9 mouse cellular contexts compared by ENCODE assay signal in the genomic region with DNA sequence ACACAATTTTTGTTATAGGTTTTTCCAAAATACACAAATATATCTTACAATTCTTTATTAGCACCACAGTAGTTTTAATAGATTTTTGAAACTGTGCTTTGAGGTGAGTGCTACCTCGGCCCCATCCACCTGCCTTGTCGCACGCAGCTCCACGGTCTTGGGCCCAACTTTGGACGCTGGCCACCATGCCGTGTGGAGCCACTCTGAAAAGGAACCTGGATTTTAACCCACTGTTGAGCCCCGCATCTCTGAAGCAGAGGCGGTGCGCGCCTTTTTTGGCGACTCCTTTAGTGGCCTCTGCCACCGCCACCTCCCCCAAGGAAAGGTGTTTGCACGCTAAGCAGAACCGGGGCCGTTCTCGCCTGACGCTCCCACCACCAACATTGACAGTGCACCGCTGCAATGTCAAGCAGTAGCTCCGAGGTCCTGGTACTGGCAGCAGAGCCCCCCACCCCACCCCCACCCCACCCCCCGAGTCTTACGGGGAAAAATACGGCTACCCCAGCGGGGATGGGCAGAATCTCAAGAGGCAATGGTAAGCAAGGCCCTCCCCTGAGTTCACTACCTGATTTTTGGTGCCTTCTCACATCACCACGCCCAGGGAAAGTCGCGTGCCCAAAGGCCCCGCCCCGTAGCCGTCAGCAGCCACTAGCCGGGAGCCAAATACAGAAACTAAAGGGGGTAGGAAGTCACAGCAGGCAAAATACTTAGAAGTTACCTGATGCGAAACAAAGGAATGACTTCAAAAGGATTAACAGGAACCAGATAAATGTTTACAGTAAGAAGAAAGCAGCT. TPM values are rescaled to one million over a fixed set of nuclear protein-coding genes. Genes with fewer than 3 reads are reported as not detected.
DNase-seq lines count a peak whose midpoint lies in the region; ATAC-seq and TF ChIP-seq lines count a peak whose summit lies in the region.
"Had no signal": no experiment of that assay in that cellular context is flagged by ENCODE, and none has a peak within 500 bp of the region (broad histone marks: within the 10 kb centered on the region; RNA-seq: fewer than 3 reads in every experiment).

No protein-coding gene starts in this region.

- H3K27ac ChIP-seq in gastrocnemius, adult 2 months: no peak overlapping the region
- H3K27ac ChIP-seq in hindbrain, embryonic 12.5 days: no peak overlapping the region
- no peak overlapping the region for H3K27ac ChIP-seq in liver, embryonic 16.5 days (ENCODE audit: low read length)

- no peak for DNase-seq in gastrocnemius, adult 2 months
- no peak for DNase-seq in gastrocnemius, postnatal 10 days
- peak; percentile 60 for DNase-seq in embryo, embryonic 10 days (ENCODE audit: low spot score)
- peak; percentile 17 for DNase-seq in neural tube, embryonic 10.5 days (ENCODE audit: extremely low spot score, low spot score)
- no peak for DNase-seq in testis, postnatal 10 days (ENCODE audit: low spot score)
- DNase-seq in frontal cortex, postnatal 14 days (ENCODE audit: low spot score in 2 of 2): no peak

- H3K9me3 ChIP-seq in hindbrain, embryonic 12.5 days (replicated peaks): no peaks in the 10 kb centered on the region; the same call in 1 of the 2 replicates
- no peaks in the 10 kb centered on the region for H3K9me3 ChIP-seq in liver, embryonic 16.5 days (replicated peaks; ENCODE audit: control insufficient read depth, low read length)

- peak; percentile 26; the same call in 1 of the 2 replicates for ATAC-seq in hindbrain, embryonic 12.5 days (ENCODE audit: low FRiP score)
- peak; percentile 60 for ATAC-seq in liver, embryonic 16.5 days (ENCODE audit: low read depth)

- H3K27me3 ChIP-seq in hindbrain, embryonic 12.5 days: no peaks in the 10 kb centered on the region
- H3K27me3 ChIP-seq in liver, embryonic 16.5 days (ENCODE audit: control insufficient read depth, insufficient read depth, low read depth, low read length): no peaks in the 10 kb centered on the region

- no peaks in the 10 kb centered on the region for H3K36me3 ChIP-seq in hindbrain, embryonic 12.5 days
- no peaks in the 10 kb centered on the region for H3K36me3 ChIP-seq in liver, embryonic 16.5 days (ENCODE audit: control insufficient read depth, insufficient read depth)

- peaks cover 5% of the 10 kb centered on the region; the same call in 1 of the 2 replicates for H3K4me1 ChIP-seq in hindbrain, embryonic 12.5 days
- H3K4me1 ChIP-seq in liver, embryonic 16.5 days (ENCODE audit: control insufficient read depth, low read depth, low read length): no peaks in the 10 kb centered on the region

- H3K4me3 ChIP-seq in gastrocnemius, adult 2 months: peak overlapping the region; percentile 41
- peak overlapping the region; percentile 34 for H3K4me3 ChIP-seq in hindbrain, embryonic 12.5 days
- H3K4me3 ChIP-seq in liver, embryonic 16.5 days (ENCODE audit: low read depth, low read length): peak overlapping the region; percentile 34

- peak overlapping the region; percentile 67 for H3K4me2 ChIP-seq in hindbrain, embryonic 12.5 days (replicated peaks)
- peak overlapping the region; percentile 65 for H3K4me2 ChIP-seq in liver, embryonic 16.5 days (ENCODE audit: low read depth, low read length)

- no peak for TF ChIP-seq CTCF in gastrocnemius, adult 2 months (IDR thresholded peaks at IDR 0.05)

- intact Hi-C loops in gastrocnemius, adult 2 months (cut with DNase I): no loop called here

- WGBS in hindbrain, embryonic 12.5 days: 9% methylated on average over 31 of the region's 31 CpGs
- whole genome bisulfite sequencing in liver, embryonic 16.5 days (ENCODE audit: insufficient replicate concordance): 12% methylated on average over 31 of the region's 31 CpGs

- H3K9ac ChIP-seq in hindbrain, embryonic 12.5 days: peak overlapping the region; percentile 47
- 0 out of 2 replicates have a peak overlapping the region, but pooled peaks have one; percentile 5 for H3K9ac ChIP-seq in liver, embryonic 16.5 days (ENCODE audit: low read depth, low read length)

RNA-seq across cellular contexts. Expression of a gene that starts 13.4 kb away (rescaled TPM):
- total RNA-seq in gastrocnemius, adult 2 months (2021): under 1 TPM; 0.66 to 0.92 TPM
- total RNA-seq in gastrocnemius, postnatal 10 days (2021): 1 to 10 TPM in 1 of 2 experiments, under 1 TPM in 1; 0.63 to 1.1 TPM
- polyA plus RNA-seq in hindbrain, embryonic 12.5 days (2016; fragmentation: Nextera tagmentation; extraction: Ambion mirVana): 3.3 and 3.7 TPM in 2 replicates
- 0.50 and 0.54 TPM in 2 replicates for polyA plus RNA-seq in liver, embryonic 16.5 days (2015; fragmentation: Nextera tagmentation; extraction: Ambion mirVana)
- total RNA-seq: MEL had no signal

RNA-seq across cellular contexts. Expression of a gene that starts 52.9 kb away (rescaled TPM):
- total RNA-seq in gastrocnemius, adult 2 months (2021): under 1 TPM; 0.33 to 0.89 TPM
- total RNA-seq in gastrocnemius, postnatal 10 days (2021): under 1 TPM; 0.66 to 0.79 TPM
- polyA plus RNA-seq in hindbrain, embryonic 12.5 days (2016; fragmentation: Nextera tagmentation; extraction: Ambion mirVana): 3.3 and 3.8 TPM in 2 replicates
- polyA plus RNA-seq in liver, embryonic 16.5 days (2015; fragmentation: Nextera tagmentation; extraction: Ambion mirVana): 1.7 and 1.9 TPM in 2 replicates

RNA-seq across cellular contexts. Expression of a gene that starts 58.5 kb away (rescaled TPM):
- not detected for total RNA-seq in gastrocnemius, adult 2 months (2021)
- total RNA-seq in gastrocnemius, postnatal 10 days (2021): not detected
- not detected in 2 replicates for polyA plus RNA-seq in hindbrain, embryonic 12.5 days (2016; fragmentation: Nextera tagmentation; extraction: Ambion mirVana)
- polyA plus RNA-seq in liver, embryonic 16.5 days (2015; fragmentation: Nextera tagmentation; extraction: Ambion mirVana): not detected in 2 replicates
- total RNA-seq: MEL had no signal

Comparison
In these comparisons a context has a peak if more than half of its experiments do, and no peak if none do; other contexts are left out.
1. DNase-seq: peak in embryo, embryonic 10 days (single experiment) and neural tube, embryonic 10.5 days (single experiment); none in gastrocnemius, adult 2 months (single experiment), gastrocnemius, postnatal 10 days (single experiment), testis, postnatal 10 days (single experiment) and frontal cortex, postnatal 14 days (0 of 2).
2. Peak in every context shown above with its lines, with median percentiles within 50 percentile points of each other: H3K4me3 ChIP-seq.